Mouse (Mus musculus) urinary bladder, adult 18-20 months (tissue): ENCODE data around the gene 4930470P17Rik.
A peak's percentile ranks its signal among the peaks of the same experiment; 100 is the strongest.
"Not testable (repeated sequence)": the region's sequence is repeated elsewhere in the genome, so short reads cannot be mapped to it uniquely, and the experiment has no call there.

Experiments
- DNase-seq, 2 experiments: peaks; one replicate each; pipeline ENCODE4 v3.0.0; 2022; ENCODE audit warnings: low spot score in 2 of 2, mixed read lengths in 2 of 2

Gene 4930470P17Rik

GRCm38 (mm10) chr2:170601917-170602316 is at the start of gene 4930470P17Rik:
4930470P17Rik (minus strand) TSS chr2:170602017.
- DNase-seq: no peak

GRCm38 (mm10) chr2:170651483-170651882 is 49.7 kb upstream of the 4930470P17Rik start:
- no peak for DNase-seq

- DNase-seq: no peak
These were observed 46.7 kb upstream of the 4930470P17Rik start for GRCm38 (mm10) chr2:170648542-170648941.

GRCm38 (mm10) chr2:170646201-170646600 is 44.4 kb upstream of the 4930470P17Rik start:
- no peak for DNase-seq

- DNase-seq: no peak
These were observed 40.6 kb upstream of the 4930470P17Rik start for GRCm38 (mm10) chr2:170642338-170642806.

GRCm38 (mm10) chr2:170640281-170640680 is 38.5 kb upstream of the 4930470P17Rik start:
- DNase-seq: no peak

GRCm38 (mm10) chr2:170638746-170639145 is 36.9 kb upstream of the 4930470P17Rik start:
- no peak for DNase-seq

- no peak for DNase-seq
These were observed 31.3 kb upstream of the 4930470P17Rik start for GRCm38 (mm10) chr2:170632998-170633622.

- no peak for DNase-seq
These were observed 30.6 kb upstream of the 4930470P17Rik start for GRCm38 (mm10) chr2:170632386-170632785.

- no peak for DNase-seq
These were observed 29.6 kb upstream of the 4930470P17Rik start for GRCm38 (mm10) chr2:170631375-170631774.

GRCm38 (mm10) chr2:170630553-170630952 is 28.7 kb upstream of the 4930470P17Rik start:
- DNase-seq: no peak

GRCm38 (mm10) chr2:170627991-170628390 is 26.2 kb upstream of the 4930470P17Rik start:
- DNase-seq: not testable (repeated sequence)

GRCm38 (mm10) chr2:170624201-170624880 is 22.5 kb upstream of the 4930470P17Rik start:
- DNase-seq: not testable (repeated sequence)

- DNase-seq: no peak
These were observed 21.2 kb upstream of the 4930470P17Rik start for GRCm38 (mm10) chr2:170622985-170623384.

- no peak for DNase-seq
These were observed 17.2 kb upstream of the 4930470P17Rik start for GRCm38 (mm10) chr2:170618862-170619492.

GRCm38 (mm10) chr2:170611794-170612193 is 10.0 kb upstream of the 4930470P17Rik start:
- DNase-seq: not testable (repeated sequence)

- no peak for DNase-seq
These were observed 646 bp downstream of the 4930470P17Rik start for GRCm38 (mm10) chr2:170601171-170601570.

- DNase-seq: no peak
These were observed 4.2 kb downstream of the 4930470P17Rik start for GRCm38 (mm10) chr2:170597586-170597985.

- DNase-seq: peak; percentile 3 to 42
These were observed 5.1 kb downstream of the 4930470P17Rik start for GRCm38 (mm10) chr2:170596726-170597125.

- DNase-seq: no peak
These were observed 9.7 kb downstream of the 4930470P17Rik start for GRCm38 (mm10) chr2:170592161-170592560.

- no peak for DNase-seq
These were observed 13.4 kb downstream of the 4930470P17Rik start for GRCm38 (mm10) chr2:170588369-170588900.

- DNase-seq: no peak
These were observed 17.1 kb downstream of the 4930470P17Rik start for GRCm38 (mm10) chr2:170584678-170585077.
